Mouse (Mus musculus) right cerebral cortex, adult 2 months (tissue): ENCODE results near the gene Gm8653.
"Not testable (repeated sequence)": the region's sequence is repeated elsewhere in the genome, so short reads cannot be mapped to it uniquely, and the experiment has no call there.

Source experiments
- DNase-seq, 2 experiments: peaks; one replicate each; pipeline ENCODE4 v3.0.0; 2021 to 2022; ENCODE audit warnings: low spot score in 2 of 2

Gene Gm8653

GRCm38 (mm10) chr7:22201164-22201563 lies at the start of gene Gm8653:
Gene Gm8653 (minus strand): TSS chr7:22201264.
- not testable (repeated sequence) for DNase-seq

GRCm38 (mm10) chr7:22229384-22229783 lies 28.3 kb upstream of the Gm8653 start, which contains the start of gene Gm8453:
Gene Gm8453 (minus strand): TSS chr7:22229484.
- not testable (repeated sequence) for DNase-seq

GRCm38 (mm10) chr7:22189077-22189476 lies 12.0 kb downstream of the Gm8653 start, which contains the start of gene Vmn1r143:
Gene Vmn1r143 (plus strand): TSS chr7:22189377.
- not testable (repeated sequence) for DNase-seq

GRCm38 (mm10) chr7:22163935-22164334 lies 37.1 kb downstream of the Gm8653 start, which contains the start of gene Vmn1r142:
Gene Vmn1r142 (minus strand): TSS chr7:22164035.
- not testable (repeated sequence) for DNase-seq
